Comparison of ENCODE assay signal across 25 mouse cellular contexts in genomic region chr11:31780969-31781368, GRCm38 (mm10).
DNase-seq lines count a peak whose midpoint lies in the region; ATAC-seq and TF ChIP-seq lines count a peak whose summit lies in the region.
"Had no signal": no experiment of that assay in that cellular context is flagged by ENCODE, and none has a peak within 500 bp of the region (broad histone marks: within the 10 kb centered on the region; RNA-seq: fewer than 3 reads in every experiment).

No protein-coding gene starts in this region.

- no peaks in the 10 kb centered on the region for H3K27me3 ChIP-seq in liver, embryonic 16.5 days (ENCODE audit: control insufficient read depth, insufficient read depth, low read depth, low read length)
- no peaks in the 10 kb centered on the region for H3K27me3 ChIP-seq in stomach, postnatal 0 days (ENCODE audit: control insufficient read depth, insufficient read depth, low read length)
- H3K27me3 ChIP-seq: CH12.LX; forebrain, embryonic 13.5 days; heart, embryonic 13.5 days; limb, embryonic 13.5 days had no signal

- 50% methylated on average over 6 of the region's 6 CpGs for WGBS in liver, embryonic 16.5 days (ENCODE audit: insufficient replicate concordance)
- WGBS in stomach, postnatal 0 days, result 77% methylated on average over 6 of the region's 6 CpGs

- ATAC-seq in liver, embryonic 16.5 days (ENCODE audit: low read depth), result peak; percentile 99
- 0 out of 2 replicates have a peak, but pooled peaks have one; percentile 53 for ATAC-seq in stomach, postnatal 0 days (ENCODE audit: low FRiP score, low TSS enrichment)
- no peak for ATAC-seq in inflammation-experienced regulatory T-cells, adult 6 months
- ATAC-seq: forebrain, embryonic 13.5 days had no signal

- H3K4me1 ChIP-seq in liver, embryonic 16.5 days (ENCODE audit: control insufficient read depth, low read depth, low read length), result peaks cover 29% of the 10 kb centered on the region
- H3K4me1 ChIP-seq in stomach, postnatal 0 days (replicated peaks; ENCODE audit: control insufficient read depth, insufficient read depth), result no peaks in the 10 kb centered on the region
- H3K4me1 ChIP-seq: forebrain, embryonic 13.5 days; limb, embryonic 13.5 days had no signal

- intact Hi-C loops in heart, postnatal 14 days (cut with DNase I), result no loop called here

- TF ChIP-seq EP300 in stomach, postnatal 0 days (optimal IDR thresholded peaks at IDR 0.05), result no peak

- H3K36me3 ChIP-seq in liver, embryonic 16.5 days (ENCODE audit: control insufficient read depth, insufficient read depth), result no peaks in the 10 kb centered on the region
- no peaks in the 10 kb centered on the region for H3K36me3 ChIP-seq in stomach, postnatal 0 days (ENCODE audit: control insufficient read depth, insufficient read depth, low read length)
- H3K36me3 ChIP-seq: embryonic facial prominence, embryonic 10.5 days; G1E; heart, embryonic 13.5 days; limb, embryonic 13.5 days had no signal

- peak overlapping the region; percentile 5 for H3K9ac ChIP-seq in liver, embryonic 16.5 days (ENCODE audit: low read depth, low read length)
- no peak overlapping the region for H3K9ac ChIP-seq in stomach, postnatal 0 days (ENCODE audit: low read length)
- H3K9ac ChIP-seq: forebrain, embryonic 13.5 days; heart, embryonic 13.5 days; hindbrain, embryonic 14.5 days; limb, embryonic 13.5 days; lung, embryonic 14.5 days had no signal

- no peaks in the 10 kb centered on the region for H3K9me3 ChIP-seq in liver, embryonic 16.5 days (replicated peaks; ENCODE audit: control insufficient read depth, low read length)
- H3K9me3 ChIP-seq in stomach, postnatal 0 days (ENCODE audit: control insufficient read depth, low read length), result no peaks in the 10 kb centered on the region
- H3K9me3 ChIP-seq: limb, embryonic 13.5 days had no signal

- peak overlapping the region; percentile 44 for H3K4me2 ChIP-seq in liver, embryonic 16.5 days (ENCODE audit: low read depth, low read length)
- no peak overlapping the region for H3K4me2 ChIP-seq in stomach, postnatal 0 days (replicated peaks; ENCODE audit: low read depth)
- H3K4me2 ChIP-seq: forebrain, embryonic 13.5 days; heart, embryonic 13.5 days; hindbrain, embryonic 14.5 days; limb, embryonic 13.5 days; lung, embryonic 14.5 days; midbrain, embryonic 11.5 days had no signal

- H3K27ac ChIP-seq in liver, embryonic 16.5 days (ENCODE audit: low read length), result peak overlapping the region; percentile 88
- no peak overlapping the region for H3K27ac ChIP-seq in stomach, postnatal 0 days (replicated peaks)
- H3K27ac ChIP-seq: embryonic facial prominence, embryonic 10.5 days; forebrain, embryonic 13.5 days; gastrocnemius, adult 2 months; heart, embryonic 13.5 days; hindbrain, embryonic 14.5 days; limb, embryonic 13.5 days had no signal

- no peak for TF ChIP-seq CTCF in stomach, postnatal 0 days (IDR thresholded peaks at IDR 0.05; ENCODE audit: low read depth)

- peak; percentile 19 to 32 for DNase-seq in spleen, postnatal 36 days (ENCODE audit: low spot score in 2 of 2)
- no peak for DNase-seq in spleen, adult 18-20 months
- DNase-seq in liver, result peak; percentile 80
- no peak for DNase-seq in stomach, postnatal 0 days (ENCODE audit: low spot score)
- DNase-seq in heart, postnatal 14 days, result no peak
- no peak for DNase-seq in cerebellum, adult 11-12 months
- DNase-seq: B cell, adult 2 months; gastrocnemius, adult 2 months; heart, postnatal 4 days; kidney, postnatal 4 days; lung, embryonic 14.5 days; lung, postnatal 4 days; right cerebral cortex, adult 18-20 months; right cerebral cortex, postnatal 4 days; thymus, postnatal 14 days had no signal

- 0 out of 2 replicates have a peak overlapping the region, but pooled peaks have one; percentile 9 for H3K4me3 ChIP-seq in liver, embryonic 16.5 days (ENCODE audit: low read depth, low read length)
- H3K4me3 ChIP-seq in stomach, postnatal 0 days (ENCODE audit: low read depth, low read length), result no peak overlapping the region
- H3K4me3 ChIP-seq: embryonic facial prominence, embryonic 10.5 days; forebrain, embryonic 13.5 days; gastrocnemius, adult 2 months; heart, embryonic 13.5 days; limb, embryonic 13.5 days had no signal

Comparison
In these comparisons a context has a peak if more than half of its experiments do, and no peak if none do; other contexts are left out.
1. DNase-seq: peak in spleen, postnatal 36 days (2 of 2) and liver (single experiment); none in spleen, adult 18-20 months (0 of 2), stomach, postnatal 0 days (single experiment), heart, postnatal 14 days (0 of 2) and cerebellum, adult 11-12 months (single experiment).